Mouse (Mus musculus) midbrain, embryonic 13.5 days (tissue): ENCODE data around the gene Olfr1466. TPM values are rescaled to one million over a fixed set of nuclear protein-coding genes. Genes with fewer than 3 reads are reported as not detected.

Source experiments
- ATAC-seq: fragments of 200-750 bp; cut with Nextera tagmentation; 2 replicates; pipeline ENCODE4 v1.8.0; 2017; ENCODE audit warnings: mild to moderate bottlenecking, moderate TSS enrichment, moderate library complexity
- H3K27ac ChIP-seq: fragments of 300-500 bp; sonication (generic); 2 replicates; pipeline ENCODE4 v1.5.1; 2015; ENCODE audit warnings: inconsistent platforms, mild to moderate bottlenecking, moderate library complexity
- H3K27me3 ChIP-seq: fragments of 300-500 bp; sonication (generic); 2 replicates; pipeline ENCODE4 v1.6.1; 2015; ENCODE audit warnings: mild to moderate bottlenecking, inconsistent platforms
- H3K36me3 ChIP-seq: fragments of 300-500 bp; sonication (generic); 2 replicates; pipeline ENCODE4 v1.6.1; 2015; ENCODE audit warnings: mild to moderate bottlenecking, inconsistent platforms
- H3K4me1 ChIP-seq: fragments of 300-500 bp; sonication (generic); replicated peaks from 2 replicates; pipeline ENCODE4 v1.6.1; 2015; ENCODE audit warnings: inconsistent platforms
- H3K4me2 ChIP-seq: fragments of 300-500 bp; sonication (generic); replicated peaks from 2 replicates; pipeline ENCODE4 v1.6.1; 2015; ENCODE audit warnings: moderate library complexity, mild to moderate bottlenecking, inconsistent platforms
- H3K4me3 ChIP-seq: fragments of 300-500 bp; sonication (generic); replicated peaks from 2 replicates; pipeline ENCODE4 v1.5.1; 2015; ENCODE audit warnings: mild to moderate bottlenecking, inconsistent platforms
- H3K9ac ChIP-seq: fragments of 300-500 bp; sonication (generic); replicated peaks from 2 replicates; pipeline ENCODE4 v1.6.1; 2015; ENCODE audit warnings: mild to moderate bottlenecking, inconsistent platforms
- H3K9me3 ChIP-seq: fragments of 300-500 bp; sonication (generic); 2 replicates; pipeline ENCODE4 v1.6.1; 2016; ENCODE audit warnings: mild to moderate bottlenecking, inconsistent platforms
- WGBS: fragments of 180-500 bp; shearing (Covaris S2); methylation state at CpG from one replicate; pipeline ENCODE4 v1.1.7; 2015; 5-methylcytosine and 5-hydroxymethylcytosine counted together
- polyA plus RNA-seq: library from polyadenylated mRNA; unstranded; fragments of >200 nt; fragmentation: Nextera tagmentation; extraction: Ambion mirVana; gene quantifications from 2 replicates; pipeline ENCODE4 v1.2.1, GENCODE M21; 2015

The Olfr1466 gene
- not detected in 2 replicates for polyA plus RNA-seq

GRCm38 (mm10) chr19:13338562-13338961, at the start of gene Olfr1466:
Gene Olfr1466, plus strand, starts transcription at chr19:13338862.
- H3K9ac ChIP-seq: no peak within 1 kb of the TSS
- no peak within 1 kb of the TSS for H3K4me3 ChIP-seq
- H3K4me2 ChIP-seq: no peak within 1 kb of the TSS
- no peaks in the 10 kb centered on the region for H3K36me3 ChIP-seq
- peaks cover 17% of the 10 kb centered on the region for H3K9me3 ChIP-seq
- no peak for ATAC-seq
- H3K27ac ChIP-seq: no peak within 1 kb of the TSS
- WGBS: 90% methylated on average over 2 of the region's 2 CpGs
- H3K4me1 ChIP-seq: no peaks in the 10 kb centered on the region
- no peaks in the 10 kb centered on the region for H3K27me3 ChIP-seq

- Histone ChIP-seq H3K4me3 (no peak within 1 kb of the TSS), H3K9me3 (0 out of 2 replicates have a peak, but pooled peaks cover 4% of the 10 kb centered on the region), H3K36me3 (no peaks in the 10 kb centered on the region), H3K27me3 (no peaks in the 10 kb centered on the region), H3K4me1 (no peaks in the 10 kb centered on the region), H3K4me2 (no peak within 1 kb of the TSS), H3K27ac (no peak within 1 kb of the TSS), H3K9ac (no peak within 1 kb of the TSS)
- ATAC-seq: no peak
Measured at GRCm38 (mm10) chr19:13315441-13315840, 23.2 kb upstream of the Olfr1466 start, which contains the start of gene Olfr1465. Gene Olfr1465, minus strand, starts transcription at chr19:13315541.

GRCm38 (mm10) chr19:13361936-13362335, 23.3 kb downstream of the Olfr1466 start, which contains the start of gene Olfr1467:
Gene Olfr1467, plus strand, starts transcription at chr19:13362236.
- Histone ChIP-seq H3K4me2 (no peak within 1 kb of the TSS), H3K9me3 (peaks cover 12% of the 10 kb centered on the region; the same call in 1 of the 2 replicates), H3K27me3 (no peaks in the 10 kb centered on the region), H3K27ac (no peak within 1 kb of the TSS), H3K9ac (no peak within 1 kb of the TSS), H3K36me3 (no peaks in the 10 kb centered on the region), H3K4me3 (no peak within 1 kb of the TSS), H3K4me1 (no peaks in the 10 kb centered on the region)
- no peak for ATAC-seq
- WGBS: 77% methylated on average over 2 of the region's 2 CpGs

Other genes starting within 250 kb of the Olfr1466 start
- gene Olfr1457, start 241.0 kb upstream of the Olfr1466 start, polyA plus RNA-seq: not detected in 2 replicates
- gene Olfr1458, start 232.1 kb upstream of the Olfr1466 start, polyA plus RNA-seq: not detected in 2 replicates
- gene Olfr1459, start 189.3 kb upstream of the Olfr1466 start, polyA plus RNA-seq: not detected in 2 replicates
- gene Olfr1461, start 175.9 kb upstream of the Olfr1466 start, polyA plus RNA-seq: not detected in 2 replicates
- gene Olfr1462, start 153.1 kb upstream of the Olfr1466 start, polyA plus RNA-seq: not detected in 2 replicates
- not detected in 2 replicates for gene Olfr1463, start 107.5 kb upstream of the Olfr1466 start, polyA plus RNA-seq
- not detected in 2 replicates for gene Olfr1465, start 23.3 kb upstream of the Olfr1466 start, polyA plus RNA-seq
- not detected in 2 replicates for gene Olfr1467, start 23.4 kb downstream of the Olfr1466 start, polyA plus RNA-seq
- gene Olfr1469, start 69.0 kb downstream of the Olfr1466 start, polyA plus RNA-seq: not detected in 2 replicates
- gene Olfr1471, start 104.5 kb downstream of the Olfr1466 start, polyA plus RNA-seq: not detected in 2 replicates
- not detected in 2 replicates for gene Olfr1472, start 117.2 kb downstream of the Olfr1466 start, polyA plus RNA-seq
- not detected in 2 replicates for gene Olfr1474, start 130.7 kb downstream of the Olfr1466 start, polyA plus RNA-seq
- gene Olfr1475, start 141.3 kb downstream of the Olfr1466 start, polyA plus RNA-seq: not detected in 2 replicates
- not detected in 2 replicates for gene Olfr1477, start 161.7 kb downstream of the Olfr1466 start, polyA plus RNA-seq
- not detected in 2 replicates for gene Olfr1480, start 189.1 kb downstream of the Olfr1466 start, polyA plus RNA-seq
- gene Olfr1484, start 244.6 kb downstream of the Olfr1466 start, polyA plus RNA-seq: not detected in 2 replicates